Mouse (Mus musculus): ENCODE measurements around the gene Ucp1. TPM values are rescaled to one million over a fixed set of nuclear protein-coding genes. Genes with fewer than 3 reads are reported as not detected.
A peak's percentile ranks its signal among the peaks of the same experiment; 100 is the strongest.

Gene Ucp1
- total RNA-seq, 2 experiments from 2014 or later = not detected

- peak; percentile 93 to 98 for DNase-seq (ENCODE audit: low spot score in 2 of 2)
Measured at GRCm38 (mm10) chr8:83331899-83332697, 41.9 kb downstream of the Ucp1 start, which contains the start of gene Elmod2. Elmod2 (minus strand) TSS chr8:83332486.

GRCm38 (mm10) chr8:83332864-83333263 is 42.7 kb downstream of the Ucp1 start:
- no peak for DNase-seq (ENCODE audit: low spot score in 2 of 2)

- DNase-seq (ENCODE audit: low spot score in 2 of 2) = no peak
Measured at GRCm38 (mm10) chr8:83342076-83342475, 51.9 kb downstream of the Ucp1 start.

- DNase-seq (ENCODE audit: low spot score in 2 of 2) = peak in 1 of 2 experiments; percentile 55
Measured at GRCm38 (mm10) chr8:83342693-83343092, 52.5 kb downstream of the Ucp1 start.

Other genes starting within 250 kb of the Ucp1 start
- gene Tbc1d9, start 125.0 kb upstream of the Ucp1 start, total RNA-seq (2021) = 10 to 100 TPM; 61.2 to 65.3 TPM
- gene Gm10645, start 124.2 kb upstream of the Ucp1 start, total RNA-seq (2021) = 1 to 10 TPM in 1 of 2 experiments, under 1 TPM in 1; 0.79 to 1.4 TPM
- 10 to 100 TPM; 13.7 to 13.9 TPM for gene Elmod2, start 42.1 kb downstream of the Ucp1 start, total RNA-seq (2021)
- not detected for gene Mgat4d, start 58.1 kb downstream of the Ucp1 start, total RNA-seq (2021)
- gene Clgn, start 99.5 kb downstream of the Ucp1 start, total RNA-seq (2021) = 1 to 10 TPM; 7.9 to 8.1 TPM
- 100 to 1,000 TPM; 221 to 233 TPM for gene Scoc, start 168.0 kb downstream of the Ucp1 start, total RNA-seq (2021)
- not detected for gene Olfr370, start 245.4 kb downstream of the Ucp1 start, total RNA-seq (2021)